Mouse (Mus musculus) adrenal gland, adult 8-10 months (tissue): ENCODE data around the gene Tmem203. TPM values are rescaled to one million over a fixed set of nuclear protein-coding genes. Genes with fewer than 3 reads are reported as not detected.

Source experiments
- DNase-seq: peaks from one replicate; pipeline ENCODE4 v3.0.0; 2022
- total RNA-seq, 4 experiments: library from RNA; stranded (reverse); gene quantifications; 2 replicates each; pipeline ENCODE4 v1.2.4; 2022

The Tmem203 gene
- total RNA-seq, 4 experiments from 2014 or later: 28.4 to 43.0 (median 31.5) TPM

DNA sequence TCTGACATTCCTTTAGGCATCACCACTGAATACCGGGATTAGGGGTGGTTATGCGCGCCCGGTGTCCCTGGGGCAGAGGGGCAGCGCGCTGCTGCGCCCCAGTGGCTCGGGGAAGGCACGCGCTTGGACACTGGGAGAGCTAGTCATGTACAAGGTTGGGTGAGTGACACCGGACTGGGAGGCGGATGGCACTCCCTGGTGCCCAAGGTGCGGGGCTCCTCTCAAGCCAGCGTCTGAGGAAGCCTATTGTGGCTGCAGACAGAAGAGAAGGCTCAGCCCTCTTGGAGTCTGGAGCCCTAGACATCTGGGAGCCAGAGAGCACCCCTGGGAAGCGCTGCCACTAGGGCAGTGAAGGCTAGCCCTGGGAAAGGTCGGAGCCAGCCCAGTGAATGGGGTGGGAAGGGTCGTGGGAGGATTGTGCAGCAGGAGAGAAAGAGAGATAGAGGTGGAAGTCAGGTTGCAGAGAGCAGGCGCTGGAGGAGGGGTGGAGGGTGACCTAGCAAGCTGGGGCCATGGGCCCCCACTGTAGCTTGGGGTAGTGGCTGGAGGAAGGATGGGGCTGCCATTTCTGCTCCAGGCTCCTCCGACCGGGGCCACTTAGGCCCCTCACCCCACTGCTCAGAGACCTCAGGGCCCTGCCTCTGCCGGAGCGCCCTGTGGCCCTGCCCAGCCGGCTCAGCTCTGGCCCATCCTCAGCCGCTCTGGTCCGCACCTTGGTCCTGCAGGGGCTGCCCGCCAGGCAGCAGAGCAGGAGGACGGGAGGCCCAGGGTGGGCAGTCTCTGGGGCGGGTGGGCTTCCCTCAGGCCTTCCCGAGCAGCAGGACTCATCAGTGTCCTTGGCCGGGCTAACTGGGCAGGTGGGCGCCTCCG is 36.2 kb downstream of the Tmem203 start:
- DNase-seq: no peak

DNA sequence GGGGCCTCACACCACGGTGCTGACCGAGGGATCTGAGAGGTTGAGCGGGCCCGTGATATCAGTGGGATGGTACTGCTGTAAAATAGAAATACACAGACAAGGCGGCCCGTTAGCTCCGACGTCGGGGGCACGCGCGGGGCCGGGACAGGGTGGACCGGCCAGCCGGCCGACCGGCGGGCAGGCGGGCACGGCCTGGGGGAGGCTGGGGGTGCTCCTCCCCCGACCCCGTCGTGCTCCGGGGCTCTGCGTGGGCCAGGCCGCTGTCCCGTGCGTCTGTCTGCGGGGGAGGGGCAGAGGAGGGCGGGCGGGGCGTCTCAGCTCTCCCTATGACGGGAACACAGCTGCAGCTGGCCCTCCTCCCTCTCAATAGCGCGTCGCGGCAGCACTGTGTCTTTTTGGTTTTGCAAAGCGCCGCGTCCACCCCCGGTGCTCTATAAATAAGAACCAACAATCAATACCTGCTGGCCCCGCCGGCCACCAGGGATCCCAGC is 36.9 kb downstream of the Tmem203 start:
- no peak for DNase-seq

DNA sequence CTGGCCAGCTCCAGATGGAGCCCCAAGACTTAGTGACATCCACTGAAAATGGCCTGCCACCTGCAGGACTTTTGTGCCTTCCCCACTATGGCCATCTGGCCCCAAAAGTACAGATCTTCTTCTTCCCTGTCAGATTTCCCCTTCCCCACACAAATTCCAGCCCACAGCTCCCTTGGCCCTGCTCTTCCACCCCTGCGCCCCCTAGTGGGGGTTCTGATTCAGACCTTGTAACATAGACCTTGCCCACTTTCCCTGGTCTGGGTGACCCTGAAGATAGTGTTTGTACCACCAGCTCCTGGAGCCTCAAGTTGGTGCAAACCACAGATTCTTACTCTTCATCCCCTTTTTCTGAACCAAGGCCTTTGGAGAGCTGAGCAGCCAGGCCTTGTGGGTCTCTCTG is 37.6 kb downstream of the Tmem203 start:
- DNase-seq: no peak

DNA sequence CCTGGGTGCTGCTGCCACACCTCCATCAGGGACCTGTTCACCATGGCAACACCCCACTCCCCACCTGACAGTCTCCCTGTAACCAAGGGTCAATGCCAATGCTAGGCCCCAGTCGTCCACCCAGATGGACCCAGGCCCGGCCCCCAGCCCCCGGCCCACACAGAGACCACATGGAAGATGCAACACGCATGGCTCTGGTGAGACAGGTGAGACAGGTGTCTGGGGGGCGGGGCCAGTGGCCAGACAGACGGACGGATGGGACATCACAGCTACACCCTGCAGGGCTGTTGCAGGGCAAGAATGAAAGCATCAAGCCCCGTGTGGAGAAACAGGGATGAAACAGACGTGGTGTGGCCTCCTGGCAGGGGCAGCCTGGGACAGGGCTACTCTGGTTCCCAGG is 38.5 kb downstream of the Tmem203 start:
- no peak for DNase-seq

DNA sequence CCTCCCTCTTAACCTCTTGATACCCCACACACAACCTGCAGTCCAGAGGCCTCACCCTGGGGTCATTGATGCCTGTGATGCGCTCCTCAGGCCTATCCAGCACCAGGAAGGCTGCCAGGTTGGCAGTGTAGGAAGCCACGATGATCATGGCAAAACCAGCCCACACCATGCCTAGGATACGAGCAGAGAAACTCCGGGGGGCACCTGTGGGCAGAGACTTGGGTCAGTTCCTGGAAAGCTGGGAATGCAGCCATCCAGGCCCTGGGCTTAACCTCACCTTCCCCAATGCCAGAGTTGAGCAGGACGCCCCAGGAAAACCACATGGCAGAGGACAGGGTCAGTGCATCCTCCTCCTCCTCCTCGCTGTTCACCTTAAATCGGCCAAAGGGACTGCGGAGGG is 41.9 kb downstream of the Tmem203 start:
- DNase-seq: no peak

DNA sequence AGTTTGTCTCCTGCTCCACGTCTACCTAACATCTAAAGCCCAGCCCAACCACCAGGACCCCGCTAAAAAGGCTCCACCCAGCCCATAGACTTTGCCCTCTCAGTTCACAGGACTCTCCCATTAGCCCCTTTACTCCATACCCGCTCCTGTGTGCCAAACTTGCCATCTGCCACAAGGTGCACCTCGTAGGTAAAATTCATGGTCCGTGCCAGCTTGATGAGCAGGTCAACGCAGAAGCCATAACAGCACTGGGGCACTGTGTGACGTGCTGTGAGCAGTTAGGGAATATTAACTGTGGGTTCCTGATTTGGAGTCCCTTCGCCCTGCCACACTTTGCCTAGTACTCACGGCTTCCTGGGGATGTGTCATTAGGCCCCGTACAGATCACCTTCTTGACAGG is 42.8 kb downstream of the Tmem203 start:
- no peak for DNase-seq

DNA sequence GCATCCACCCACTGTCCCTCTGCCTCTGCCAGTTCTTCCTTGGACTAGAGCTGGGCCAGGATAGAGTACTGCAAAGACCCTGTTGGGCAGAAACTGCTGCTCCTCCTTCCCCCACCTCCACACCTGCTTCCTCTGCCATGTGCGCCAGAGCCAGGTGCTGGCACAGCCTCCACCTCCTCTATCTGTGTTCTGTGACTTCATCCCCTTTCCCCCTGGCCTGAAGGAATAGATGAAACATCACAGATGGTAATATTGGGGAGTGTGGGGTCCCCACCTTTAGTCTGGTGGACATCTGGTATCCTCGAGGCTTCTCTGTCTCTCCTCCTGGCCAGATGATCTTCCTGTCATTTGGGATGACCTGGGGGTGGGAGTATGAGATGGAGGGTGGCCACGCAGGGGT is 48.2 kb downstream of the Tmem203 start:
- no peak for DNase-seq

DNA sequence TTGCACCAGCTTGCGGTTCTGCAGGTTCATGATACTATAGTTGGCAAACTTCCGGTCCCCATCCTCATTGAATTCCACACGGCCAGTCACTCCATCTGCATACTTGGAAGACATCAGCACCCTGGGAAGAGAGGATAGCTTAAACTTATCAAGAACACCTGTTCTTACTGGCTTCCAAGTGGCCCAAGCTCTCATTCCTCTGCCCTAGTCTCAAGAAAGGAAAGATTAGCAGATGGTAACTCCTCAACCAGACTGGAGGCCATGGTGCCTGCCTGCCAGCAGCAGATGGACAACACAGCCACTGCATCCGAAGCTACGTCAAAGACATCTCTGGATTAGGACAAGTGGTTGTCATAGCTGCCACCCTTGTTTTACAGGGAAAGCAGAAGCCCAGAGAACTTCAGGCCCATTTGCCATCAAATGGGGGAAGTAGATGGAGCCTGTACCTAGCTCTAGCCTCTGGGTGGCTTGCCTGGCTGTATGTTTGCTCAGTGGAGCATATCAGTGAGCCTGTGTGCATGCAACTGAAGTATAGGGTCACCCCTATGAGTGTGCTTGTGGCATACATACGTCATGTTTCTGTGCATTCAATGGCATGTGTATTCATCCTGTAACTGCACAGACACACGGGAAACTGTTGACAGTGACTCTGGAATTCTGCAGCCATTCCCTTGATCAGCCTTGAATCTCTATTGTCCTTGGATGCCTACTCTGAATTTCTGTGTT is 48.9 kb downstream of the Tmem203 start:
- DNase-seq: no peak

DNA sequence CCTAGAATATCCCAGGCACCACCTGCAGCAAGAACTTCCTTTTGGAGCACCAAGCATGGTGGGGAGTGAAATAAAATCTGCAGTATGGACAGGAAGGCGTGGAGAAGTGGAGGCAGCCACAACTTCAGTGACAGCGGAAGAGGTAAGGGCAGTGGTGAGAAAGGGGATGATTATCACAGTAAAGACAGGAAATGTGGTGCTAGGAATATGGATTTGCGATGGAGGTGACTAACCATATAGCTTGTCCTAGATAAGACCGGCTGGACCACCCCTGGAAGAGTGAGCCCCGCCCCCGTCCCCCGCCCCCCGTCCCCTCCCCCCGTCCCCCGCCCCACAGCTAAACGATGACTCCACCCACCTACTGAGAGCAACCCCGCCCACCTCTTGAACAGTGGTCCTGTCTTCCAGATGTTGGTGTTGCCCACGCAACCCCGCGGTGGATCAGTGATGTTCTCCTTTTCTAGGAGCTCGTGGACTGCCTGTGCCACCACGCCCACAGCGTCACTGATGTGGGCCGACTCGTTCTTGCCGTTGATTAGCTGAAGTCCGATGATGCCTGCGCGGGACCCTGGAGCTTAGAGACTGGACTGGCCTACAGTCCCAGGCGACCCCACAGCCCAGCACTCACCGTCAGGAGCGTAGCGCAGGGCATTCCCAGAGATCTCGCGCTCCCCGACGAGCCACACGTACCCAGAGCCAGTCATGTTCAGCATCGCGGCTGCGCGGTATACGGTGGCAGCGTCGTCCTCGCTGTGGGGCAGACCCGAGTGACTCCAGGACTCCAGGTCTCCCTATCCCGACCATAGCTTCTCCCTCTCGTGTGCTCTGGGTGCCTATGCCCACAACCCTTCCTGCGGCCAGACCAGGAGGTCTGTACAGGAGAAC is 49.7 kb downstream of the Tmem203 start:
- no peak for DNase-seq

Other genes with a start within 250 kb of the Tmem203 start
- gene Nsmf, start 201.1 kb upstream of the Tmem203 start, total RNA-seq: 10 to 100 TPM; 41.6 to 84.4 (median 63.1) TPM
- under 1 TPM in 1 of 4 experiments, not detected in 3; 0.27 TPM for gene Entpd8, start 175.1 kb upstream of the Tmem203 start, total RNA-seq
- not detected for gene Noxa1, start 160.3 kb upstream of the Tmem203 start, total RNA-seq
- 1 to 10 TPM; 2.4 to 3.5 (median 2.7) TPM for gene Nrarp, start 74.7 kb upstream of the Tmem203 start, total RNA-seq
- gene Tor4a, start 58.6 kb upstream of the Tmem203 start, total RNA-seq: 10 to 100 TPM; 27.4 to 35.0 (median 31.7) TPM
- gene Nelfb, start 44.0 kb upstream of the Tmem203 start, total RNA-seq: 10 to 100 TPM; 59.6 to 74.9 (median 68.6) TPM
- not detected for gene Stpg3, start 40.8 kb upstream of the Tmem203 start, total RNA-seq
- gene Fam166a, start 36.7 kb upstream of the Tmem203 start, total RNA-seq: under 1 TPM in 1 of 4 experiments, not detected in 3; 0.27 TPM
- 100 to 1,000 TPM; 150 to 307 (median 222) TPM for gene Tubb4b, start 30.7 kb upstream of the Tmem203 start, total RNA-seq
- gene Slc34a3, start 21.1 kb upstream of the Tmem203 start, total RNA-seq: not detected
- gene Rnf224, start 18.7 kb upstream of the Tmem203 start, total RNA-seq: not detected
- 10 to 100 TPM; 10.3 to 18.0 (median 12.3) TPM for gene Rnf208, start 13.2 kb upstream of the Tmem203 start, total RNA-seq
- gene Cysrt1, start 13.0 kb upstream of the Tmem203 start, total RNA-seq: not detected
- gene AL732309.1, start 8.6 kb upstream of the Tmem203 start, total RNA-seq: 1 to 10 TPM; 2.2 to 8.9 (median 6.1) TPM
- gene Tprn, start 7.2 kb downstream of the Tmem203 start, total RNA-seq: 10 to 100 TPM; 10.3 to 14.5 (median 11.1) TPM
- 10 to 100 TPM; 44.4 to 48.7 (median 47.0) TPM for gene Ssna1, start 17.0 kb downstream of the Tmem203 start, total RNA-seq
- 100 to 1,000 TPM in 3 of 4 experiments, 10 to 100 TPM in 1; 94.6 to 118 (median 102) TPM for gene Anapc2, start 17.0 kb downstream of the Tmem203 start, total RNA-seq
- gene Tmem210, start 32.7 kb downstream of the Tmem203 start, total RNA-seq: not detected
- gene Lrrc26, start 34.5 kb downstream of the Tmem203 start, total RNA-seq: not detected
- 10 to 100 TPM; 13.0 to 21.3 (median 17.8) TPM for gene Grin1, start 63.7 kb downstream of the Tmem203 start, total RNA-seq
- 10 to 100 TPM; 66.5 to 71.9 (median 67.6) TPM for gene Man1b1, start 76.9 kb downstream of the Tmem203 start, total RNA-seq
- gene Dpp7, start 100.9 kb downstream of the Tmem203 start, total RNA-seq: 10 to 100 TPM; 39.8 to 59.1 (median 45.7) TPM
- 10 to 100 TPM; 29.5 to 48.3 (median 31.5) TPM for gene Uap1l1, start 110.2 kb downstream of the Tmem203 start, total RNA-seq
- under 1 TPM in 3 of 4 experiments, not detected in 1; 0.31 to 0.71 (median 0.61) TPM for gene Sapcd2, start 116.9 kb downstream of the Tmem203 start, total RNA-seq
- gene Entpd2, start 140.4 kb downstream of the Tmem203 start, total RNA-seq: 1 to 10 TPM; 3.1 to 9.7 (median 5.1) TPM
- gene Npdc1, start 143.9 kb downstream of the Tmem203 start, total RNA-seq: 100 to 1,000 TPM; 148 to 171 (median 163) TPM
- gene Fut7, start 167.8 kb downstream of the Tmem203 start, total RNA-seq: under 1 TPM in 1 of 4 experiments, not detected in 3; 0.13 TPM
- gene Abca2, start 173.3 kb downstream of the Tmem203 start, total RNA-seq: 10 to 100 TPM; 48.9 to 73.0 (median 57.5) TPM
- not detected for gene Clic3, start 201.4 kb downstream of the Tmem203 start, total RNA-seq
- 10 to 100 TPM; 32.4 to 68.2 (median 43.4) TPM for gene Paxx, start 205.7 kb downstream of the Tmem203 start, total RNA-seq
- gene Ptgds, start 214.6 kb downstream of the Tmem203 start, total RNA-seq: 10 to 100 TPM in 1 of 4 experiments, 1 to 10 TPM in 3; 3.2 to 10.5 (median 4.4) TPM
- not detected for gene Lcn12, start 238.5 kb downstream of the Tmem203 start, total RNA-seq
- gene Fbxw5, start 245.3 kb downstream of the Tmem203 start, total RNA-seq: 100 to 1,000 TPM in 3 of 4 experiments, 10 to 100 TPM in 1; 82.5 to 114 (median 107) TPM
- 1 to 10 TPM in 3 of 4 experiments, under 1 TPM in 1; 0.70 to 2.3 (median 1.6) TPM for gene C8g, start 246.3 kb downstream of the Tmem203 start, total RNA-seq